Mouse (Mus musculus) liver, embryonic 16.5 days (tissue): ENCODE data around the gene Dio3. TPM values are rescaled to one million over a fixed set of nuclear protein-coding genes. Genes with fewer than 3 reads are reported as not detected.

ENCODE experiments used
- ATAC-seq: fragments of 200-750 bp; cut with Nextera tagmentation; 2 replicates; pipeline ENCODE4 v1.8.0; 2017; ENCODE audit warnings: low read depth, mild to moderate bottlenecking, moderate number of reproducible peaks, moderate library complexity
- H3K27ac ChIP-seq: fragments of 300-500 bp; sonication (generic); 2 replicates; pipeline ENCODE4 v1.5.1; 2014; ENCODE audit warnings: mild to moderate bottlenecking, low read length
- H3K27me3 ChIP-seq: fragments of 300-500 bp; sonication (generic); 2 replicates; pipeline ENCODE4 v1.6.1; 2014; ENCODE audit warnings: low read depth, low read length, mixed read lengths; ENCODE audit not compliant: control insufficient read depth, insufficient read depth
- H3K36me3 ChIP-seq: fragments of 300-500 bp; sonication (generic); 2 replicates; pipeline ENCODE4 v1.6.1; 2014; ENCODE audit warnings: mild to moderate bottlenecking; ENCODE audit not compliant: control insufficient read depth, insufficient read depth
- H3K4me1 ChIP-seq: fragments of 300-500 bp; sonication (generic); 2 replicates; pipeline ENCODE4 v1.6.1; 2014; ENCODE audit warnings: low read depth, low read length, mixed read lengths; ENCODE audit not compliant: control insufficient read depth
- H3K4me2 ChIP-seq: fragments of 300-500 bp; sonication (generic); 2 replicates; pipeline ENCODE4 v1.6.1; 2014; ENCODE audit warnings: low read depth, low read length, mixed read lengths
- H3K4me3 ChIP-seq: fragments of 300-500 bp; sonication (generic); 2 replicates; pipeline ENCODE4 v1.5.1; 2014; ENCODE audit warnings: low read depth, mild to moderate bottlenecking, low read length
- H3K9ac ChIP-seq: fragments of 300-500 bp; sonication (generic); 2 replicates; pipeline ENCODE4 v1.6.1; 2014; ENCODE audit warnings: low read depth, low read length
- H3K9me3 ChIP-seq: fragments of 300-500 bp; sonication (generic); replicated peaks from 2 replicates; pipeline ENCODE4 v1.6.1; 2016; ENCODE audit warnings: low read length; ENCODE audit not compliant: control insufficient read depth
- WGBS: fragments of 180-500 bp; shearing (Covaris S2); extraction: QIAGEN DNeasy Blood & Tissue Kit; methylation state at CpG from one replicate; pipeline ENCODE4 v1.1.7; 2014; ENCODE audit not compliant: insufficient replicate concordance; 5-methylcytosine and 5-hydroxymethylcytosine counted together
- microRNA-seq: library from miRNA; unstranded; fragments of <30 nt; microRNA quantifications from one replicate; pipeline ENCODE4, GENCODE M21; 2016
- polyA plus RNA-seq: library from polyadenylated mRNA; unstranded; fragments of >200 nt; fragmentation: Nextera tagmentation; extraction: Ambion mirVana; gene quantifications from 2 replicates; pipeline ENCODE4 v1.2.1, GENCODE M21; 2015

Dio3 gene
- polyA plus RNA-seq, 1 experiment from 2014 or later, result 0.17 TPM

DNA sequence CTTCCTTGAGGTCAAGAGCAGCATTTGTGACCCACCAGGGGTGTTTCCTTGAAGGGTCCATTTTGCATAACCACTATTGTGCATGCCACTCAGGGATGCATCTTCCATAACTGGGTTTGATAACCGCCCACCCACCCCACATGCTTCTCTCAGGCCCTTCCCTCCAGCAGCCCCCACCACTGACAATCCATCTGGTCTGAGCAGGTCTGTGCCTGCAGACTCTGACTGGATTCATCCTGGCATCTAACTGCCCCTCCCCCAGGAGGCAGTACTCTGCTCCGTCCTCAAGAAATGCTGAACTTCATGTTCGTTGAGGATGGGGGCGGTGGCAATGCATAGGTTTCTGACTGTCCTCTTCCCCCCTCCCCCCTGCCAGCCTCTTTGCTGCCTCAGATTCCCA lies 4.9 kb downstream of the Dio3 start:
- Histone ChIP-seq H3K4me2 (no peak overlapping the region), H3K9me3 (no peaks in the 10 kb centered on the region), H3K9ac (no peak overlapping the region), H3K36me3 (no peaks in the 10 kb centered on the region), H3K4me1 (no peaks in the 10 kb centered on the region), H3K27me3 (peaks cover 45% of the 10 kb centered on the region), H3K27ac (no peak overlapping the region), H3K4me3 (no peak overlapping the region)
- ATAC-seq, result no peak
- 14% methylated on average over 4 of the region's 4 CpGs for WGBS

DNA sequence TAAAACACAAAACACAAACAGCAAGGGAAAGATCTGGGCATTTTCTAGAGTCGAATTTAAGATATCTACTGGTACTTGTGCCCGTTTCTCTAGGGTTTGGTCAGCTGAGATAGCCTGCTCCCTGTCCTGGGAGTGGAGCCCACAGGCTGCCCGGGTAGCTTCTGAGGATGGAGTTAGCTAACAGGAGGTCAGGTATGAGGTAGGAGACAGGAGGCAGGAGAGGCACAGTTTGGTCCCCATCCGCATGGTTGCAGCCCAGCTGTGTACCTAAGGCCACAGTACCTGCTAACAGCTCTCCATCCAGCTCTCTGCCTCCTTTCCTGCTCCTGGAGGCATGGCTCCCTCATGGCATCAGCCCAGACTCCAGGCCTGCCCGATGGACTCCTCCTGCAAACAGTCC lies 13.9 kb downstream of the Dio3 start:
- Histone ChIP-seq H3K4me1 (no peaks in the 10 kb centered on the region), H3K4me3 (no peak overlapping the region), H3K9ac (no peak overlapping the region), H3K36me3 (no peaks in the 10 kb centered on the region), H3K27ac (no peak overlapping the region), H3K27me3 (no peaks in the 10 kb centered on the region), H3K9me3 (no peaks in the 10 kb centered on the region), H3K4me2 (no peak overlapping the region)
- 51% methylated on average over 5 of the region's 5 CpGs for WGBS
- no peak for ATAC-seq

DNA sequence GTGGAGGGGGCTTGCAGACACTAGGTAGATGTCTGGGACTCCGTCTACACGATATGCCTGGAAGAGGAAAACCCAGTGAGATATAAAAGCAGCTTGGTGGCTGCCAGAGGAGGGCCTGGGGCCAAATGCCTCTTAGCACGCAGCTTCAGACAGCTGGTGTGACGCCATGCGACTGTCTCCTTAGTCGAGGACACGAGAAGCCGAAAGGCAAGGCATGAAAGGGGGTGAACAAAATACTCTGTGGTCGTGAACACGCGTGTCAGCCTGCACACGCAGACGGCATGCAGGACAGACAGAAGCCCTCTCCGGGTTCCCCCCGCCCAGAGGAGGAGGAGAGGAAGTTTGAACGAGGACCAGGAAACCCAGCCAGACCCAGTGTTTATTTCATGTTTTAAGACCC lies 16.0 kb downstream of the Dio3 start:
- WGBS, result 70% methylated on average over 16 of the region's 16 CpGs
- no peak overlapping the region for H3K9ac ChIP-seq
- no peak overlapping the region for H3K27ac ChIP-seq
- no peak for ATAC-seq
- H3K4me1 ChIP-seq, result no peaks in the 10 kb centered on the region
- H3K4me2 ChIP-seq, result no peak overlapping the region
- H3K9me3 ChIP-seq, result no peaks in the 10 kb centered on the region
- H3K27me3 ChIP-seq, result no peaks in the 10 kb centered on the region
- no peaks in the 10 kb centered on the region for H3K36me3 ChIP-seq
- no peak overlapping the region for H3K4me3 ChIP-seq

DNA sequence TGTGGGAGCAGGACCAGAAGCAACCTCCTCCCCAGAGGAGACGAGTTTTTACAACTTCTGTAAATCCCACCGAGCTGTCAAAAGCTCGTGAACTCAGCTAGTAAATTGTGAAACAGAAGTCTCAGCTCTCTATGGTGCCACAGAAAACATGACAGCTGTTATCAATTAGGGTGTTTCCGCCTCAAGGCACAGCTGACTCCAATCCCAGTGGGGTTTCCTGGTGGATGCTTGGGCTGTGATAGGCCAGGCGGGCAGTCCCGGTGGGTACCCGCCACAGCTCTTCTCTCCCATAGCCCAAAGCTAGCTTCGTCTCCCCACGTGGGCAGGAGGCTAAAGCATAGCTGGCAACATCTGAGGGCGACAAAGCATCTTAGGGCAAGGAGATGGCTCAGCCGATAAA lies 19.8 kb downstream of the Dio3 start:
- H3K27me3 ChIP-seq, result no peaks in the 10 kb centered on the region
- no peaks in the 10 kb centered on the region for H3K36me3 ChIP-seq
- H3K27ac ChIP-seq, result no peak overlapping the region
- no peak overlapping the region for H3K9ac ChIP-seq
- no peaks in the 10 kb centered on the region for H3K9me3 ChIP-seq
- no peaks in the 10 kb centered on the region for H3K4me1 ChIP-seq
- WGBS, result 52% methylated on average over 11 of the region's 11 CpGs
- no peak overlapping the region for H3K4me2 ChIP-seq
- no peak overlapping the region for H3K4me3 ChIP-seq
- no peak for ATAC-seq

DNA sequence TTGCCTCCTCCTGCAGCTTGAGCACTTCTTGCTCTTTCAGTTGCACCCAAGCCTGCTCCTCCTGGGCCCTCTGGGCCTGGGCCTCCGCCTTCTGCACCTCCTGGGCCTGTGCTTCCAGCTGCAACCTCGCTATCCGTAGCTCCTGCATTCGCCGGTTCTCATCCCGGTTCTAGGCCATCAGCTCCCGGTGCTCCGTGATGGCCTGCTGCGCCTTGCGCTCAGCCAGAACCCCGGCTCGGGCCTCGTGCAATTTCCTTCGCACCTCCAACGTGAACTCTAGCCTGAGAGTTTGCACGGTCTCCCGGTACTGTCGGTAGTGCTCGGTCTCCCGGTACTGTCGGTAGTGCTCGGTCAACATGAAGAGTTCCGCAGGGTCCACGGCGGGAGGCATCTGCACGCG lies 40.8 kb downstream of the Dio3 start:
- Histone ChIP-seq H3K4me1 (no peaks in the 10 kb centered on the region), H3K9me3 (no peaks in the 10 kb centered on the region), H3K4me3 (no peak overlapping the region), H3K36me3 (no peaks in the 10 kb centered on the region), H3K9ac (no peak overlapping the region), H3K27ac (no peak overlapping the region), H3K27me3 (no peaks in the 10 kb centered on the region), H3K4me2 (no peak overlapping the region)
- 76% methylated on average over 27 of the region's 27 CpGs for WGBS
- no peak for ATAC-seq

Small RNA genes within 50 kb of the gene (microRNA-seq; reads per million reads assigned to microRNA genes)
- 44.6 reads per million, percentile 46 among the genes with 10 or more reads in this experiment for gene Mir1247

Other genes starting within 250 kb of the Dio3 start
- 59.4 and 65.0 TPM in 2 replicates for gene Ppp2r5c, start 168.1 kb downstream of the Dio3 start, polyA plus RNA-seq